13 mouse cellular contexts compared by ENCODE assay signal in the genomic region with DNA sequence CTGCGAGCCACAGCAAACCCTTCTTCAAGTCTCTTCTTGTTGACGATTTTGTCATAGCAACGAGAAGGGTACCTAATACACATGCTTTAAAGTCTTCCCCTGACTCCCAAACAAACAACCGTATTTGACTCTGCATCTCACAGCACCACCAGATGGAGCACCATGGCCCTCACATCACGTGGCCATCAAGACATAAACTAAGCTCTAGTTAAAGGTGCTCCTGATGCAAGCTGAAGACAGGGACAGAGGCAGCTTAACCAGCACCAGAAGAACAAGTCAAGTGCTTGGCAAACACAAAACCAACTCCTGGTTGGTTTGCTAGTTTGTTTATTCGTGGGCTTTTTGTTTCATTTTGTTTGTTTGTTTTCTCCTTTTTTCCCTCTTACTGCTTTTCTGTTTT. TPM values are rescaled to one million over a fixed set of nuclear protein-coding genes. Genes with fewer than 3 reads are reported as not detected.
DNase-seq lines count a peak whose midpoint lies in the region; ATAC-seq and TF ChIP-seq lines count a peak whose summit lies in the region.
"Had no signal": no experiment of that assay in that cellular context is flagged by ENCODE, and none has a peak within 500 bp of the region (broad histone marks: within the 10 kb centered on the region; RNA-seq: fewer than 3 reads in every experiment).

No protein-coding gene starts in this region.

- no peak for TF ChIP-seq EP300 in lung, postnatal 0 days (IDR thresholded peaks at IDR 0.05)

- TF ChIP-seq CTCF in lung, postnatal 0 days (IDR thresholded peaks at IDR 0.05), result peak; percentile 74

- no peaks in the 10 kb centered on the region for H3K27me3 ChIP-seq in heart, embryonic 12.5 days (replicated peaks)
- H3K27me3 ChIP-seq in lung, postnatal 0 days (replicated peaks; ENCODE audit: insufficient read depth, low read length), result no peaks in the 10 kb centered on the region
- H3K27me3 ChIP-seq: forebrain, embryonic 13.5 days; hindbrain, embryonic 12.5 days; neural tube, embryonic 13.5 days had no signal

- ATAC-seq in heart, embryonic 12.5 days (ENCODE audit: insufficient number of reproducible peaks, low FRiP score), result no peak
- ATAC-seq in lung, postnatal 0 days, result no peak
- ATAC-seq: forebrain, embryonic 13.5 days had no signal

- no peak overlapping the region for H3K4me2 ChIP-seq in heart, embryonic 12.5 days
- no peak overlapping the region for H3K4me2 ChIP-seq in lung, postnatal 0 days (replicated peaks; ENCODE audit: low read depth, low read length)
- H3K4me2 ChIP-seq: forebrain, embryonic 13.5 days; hindbrain, embryonic 12.5 days; neural tube, embryonic 13.5 days had no signal

- no peak overlapping the region for H3K27ac ChIP-seq in heart, embryonic 12.5 days (ENCODE audit: poor library complexity, severe bottlenecking)
- H3K27ac ChIP-seq in lung, postnatal 0 days (ENCODE audit: low read length), result no peak overlapping the region
- H3K27ac ChIP-seq: hindbrain, embryonic 12.5 days; limb, embryonic 10.5 days; neural tube, embryonic 13.5 days had no signal

- 63% methylated on average over 6 of the region's 6 CpGs for WGBS in heart, embryonic 12.5 days
- 61% methylated on average over 6 of the region's 6 CpGs for WGBS in lung, postnatal 0 days

- H3K4me3 ChIP-seq in heart, embryonic 12.5 days, result no peak overlapping the region
- H3K4me3 ChIP-seq in lung, postnatal 0 days (ENCODE audit: low read depth, low read length), result no peak overlapping the region
- H3K4me3 ChIP-seq: forebrain, embryonic 13.5 days; hindbrain, embryonic 12.5 days; limb, embryonic 10.5 days; neural tube, embryonic 13.5 days had no signal

- no peaks in the 10 kb centered on the region for H3K9me3 ChIP-seq in heart, embryonic 12.5 days (replicated peaks)
- H3K9me3 ChIP-seq in lung, postnatal 0 days (ENCODE audit: low read length), result no peaks in the 10 kb centered on the region
- H3K9me3 ChIP-seq: forebrain, embryonic 13.5 days; hindbrain, embryonic 12.5 days; limb, embryonic 10.5 days; neural tube, embryonic 13.5 days had no signal

- H3K9ac ChIP-seq in heart, embryonic 12.5 days, result no peak overlapping the region
- H3K9ac ChIP-seq in lung, postnatal 0 days (replicated peaks; ENCODE audit: low read depth), result no peak overlapping the region
- H3K9ac ChIP-seq: forebrain, embryonic 13.5 days; hindbrain, embryonic 12.5 days; neural tube, embryonic 13.5 days had no signal

- H3K36me3 ChIP-seq in heart, embryonic 12.5 days, result no peaks in the 10 kb centered on the region
- no peaks in the 10 kb centered on the region for H3K36me3 ChIP-seq in lung, postnatal 0 days (ENCODE audit: insufficient read depth, low read length)
- H3K36me3 ChIP-seq: hindbrain, embryonic 12.5 days; neural tube, embryonic 13.5 days had no signal

- H3K4me1 ChIP-seq in heart, embryonic 12.5 days (replicated peaks), result peaks cover 12% of the 10 kb centered on the region
- H3K4me1 ChIP-seq in lung, postnatal 0 days (ENCODE audit: insufficient read depth, low read depth, low read length), result no peaks in the 10 kb centered on the region
- H3K4me1 ChIP-seq: limb, embryonic 10.5 days had no signal

- DNase-seq in heart, adult 11 months, result peak; percentile 81
- no peak for DNase-seq in lung, postnatal 0 days (ENCODE audit: low spot score)
- DNase-seq in lung, postnatal 25 days (ENCODE audit: low spot score), result no peak
- DNase-seq in ZHBTc4 (ENCODE audit: low read depth, low spot score), result peak; percentile 43
- DNase-seq in mesoderm, embryonic 11.5 days (ENCODE audit: low read depth, low spot score), result peak; percentile 4
- no peak for DNase-seq in gastrocnemius, postnatal 10 days
- no peak for DNase-seq in natural killer cell, adult 2 months (ENCODE audit: low spot score in 2 of 2)
- DNase-seq: cerebellum, adult 9-10 months had no signal

RNA-seq across cellular contexts. Expression of gene Nhlrc2, which starts 17.3 kb away (rescaled TPM):
- 15.4 and 17.4 TPM in 2 replicates for polyA plus RNA-seq in heart, embryonic 12.5 days (2016; fragmentation: Nextera tagmentation; extraction: Ambion mirVana)
- 15.4 and 17.6 TPM in 2 replicates for polyA plus RNA-seq in lung, postnatal 0 days (2015; fragmentation: Nextera tagmentation; extraction: Ambion mirVana)
- 10 to 100 TPM; 12.9 to 14.3 TPM for total RNA-seq in gastrocnemius, postnatal 10 days (2021)

RNA-seq across cellular contexts. Expression of gene Dclre1a, which starts 17.3 kb away (rescaled TPM):
- polyA plus RNA-seq in heart, embryonic 12.5 days (2016; fragmentation: Nextera tagmentation; extraction: Ambion mirVana), result 10.8 and 14.6 TPM in 2 replicates
- polyA plus RNA-seq in lung, postnatal 0 days (2015; fragmentation: Nextera tagmentation; extraction: Ambion mirVana), result 14.7 and 16.7 TPM in 2 replicates
- 1 to 10 TPM; 6.0 to 6.4 TPM for total RNA-seq in gastrocnemius, postnatal 10 days (2021)

Comparison
In these comparisons a context has a peak if more than half of its experiments do, and no peak if none do; other contexts are left out.
1. DNase-seq: peak in heart, adult 11 months (single experiment), ZHBTc4 (single experiment) and mesoderm, embryonic 11.5 days (single experiment); none in lung, postnatal 0 days (single experiment), lung, postnatal 25 days (single experiment), gastrocnemius, postnatal 10 days (single experiment) and natural killer cell, adult 2 months (0 of 2).